Mouse (Mus musculus) spleen, adult 2 months (tissue): ENCODE data around the gene Fam43b.

Source experiments
- CTCF ChIP-seq: fragments of 200-500 bp; IDR thresholded peaks from 2 replicates; pipeline ENCODE4 v1.5.1; 2011; ENCODE audit warnings: mild to moderate bottlenecking, inconsistent platforms; ENCODE audit not compliant: insufficient read depth, insufficient read length, insufficient replicate concordance; ENCODE audit errors: extremely low read depth
- POLR2A ChIP-seq: fragments of 200-500 bp; IDR thresholded peaks from 2 replicates; pipeline ENCODE4 v1.6.1; 2011; ENCODE audit warnings: low read depth, low read length, inconsistent platforms

DNA sequence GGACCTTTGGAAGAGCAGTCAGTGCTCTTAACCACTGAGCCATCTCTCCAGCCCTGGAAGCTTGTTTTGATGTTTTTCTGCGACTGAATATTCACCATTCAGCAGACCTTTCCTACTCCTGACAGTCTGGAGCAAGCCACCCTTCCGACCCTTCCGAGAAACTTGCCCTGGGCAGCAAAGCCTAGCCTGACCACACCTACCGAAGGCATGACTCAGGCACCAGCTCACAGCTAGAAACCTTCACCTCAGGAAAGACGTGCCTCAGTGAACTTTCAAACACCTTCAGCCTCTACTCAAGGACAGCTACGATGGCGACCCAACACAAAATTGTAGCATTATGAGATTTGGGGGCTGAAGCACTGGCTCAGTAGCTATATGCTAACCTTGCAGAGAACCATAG, 33.4 kb downstream of the Fam43b start:
- no peak for TF ChIP-seq CTCF
- TF ChIP-seq POLR2A: no peak
